Mouse (Mus musculus) erythroblast, embryonic 14.5 days (primary cell): ENCODE results near the gene Limd1. TPM values are rescaled to one million over a fixed set of nuclear protein-coding genes. Genes with fewer than 3 reads are reported as not detected.

Experiments used
- H3K27me3 ChIP-seq: 2 replicates; pipeline ENCODE4 v1.6.1; 2012; ENCODE audit warnings: inconsistent platforms; ENCODE audit not compliant: control insufficient read depth
- H3K36me3 ChIP-seq: 2 replicates; pipeline ENCODE4 v1.6.1; 2012; ENCODE audit warnings: mild to moderate bottlenecking, inconsistent platforms; ENCODE audit not compliant: control insufficient read depth
- H3K4me1 ChIP-seq: 2 replicates; pipeline ENCODE4 v1.6.1; 2012; ENCODE audit warnings: inconsistent platforms; ENCODE audit not compliant: control insufficient read depth
- H3K4me3 ChIP-seq: replicated peaks from 2 replicates; pipeline ENCODE3; 2012; ENCODE audit warnings: moderate library complexity, mild to moderate bottlenecking, inconsistent platforms
- H3K9me3 ChIP-seq: 2 replicates; pipeline ENCODE4 v1.6.1; 2012; ENCODE audit warnings: low read length, inconsistent platforms, mixed read lengths; ENCODE audit not compliant: control insufficient read depth
- GATA1 ChIP-seq: IDR thresholded peaks from 2 replicates; pipeline ENCODE4 v1.6.1; 2012; ENCODE audit warnings: low read length, inconsistent platforms, mixed read lengths
- TAL1 ChIP-seq: IDR thresholded peaks from 3 replicates; pipeline ENCODE4 v1.6.1; 2012; ENCODE audit warnings: low read length, inconsistent platforms, mixed read lengths
- polyA plus RNA-seq: library from polyadenylated mRNA; stranded (reverse); fragments of >175 nt; gene quantifications from 2 replicates; pipeline ENCODE4 v1.2.3, GENCODE M21; 2012

Gene Limd1
- polyA plus RNA-seq, 1 experiment = 1.1 TPM

- Histone ChIP-seq H3K4me3 (peak overlapping the region; percentile 85), H3K27me3 (no peaks in the 10 kb centered on the region), H3K36me3 (peaks cover 51% of the 10 kb centered on the region), H3K4me1 (peaks cover 65% of the 10 kb centered on the region), H3K9me3 (no peaks in the 10 kb centered on the region)
- TF ChIP-seq TAL1 (no peak), GATA1 (no peak; the same call in 1 of the 2 replicates)
Observed at GRCm38 (mm10) chr9:123479196-123479669, 727 bp downstream of the Limd1 start.

GRCm38 (mm10) chr9:123479876-123480252 lies 1.4 kb downstream of the Limd1 start:
- TF ChIP-seq TAL1 = no peak
- no peak for TF ChIP-seq GATA1
- no peaks in the 10 kb centered on the region for H3K27me3 ChIP-seq
- H3K9me3 ChIP-seq = no peaks in the 10 kb centered on the region
- H3K4me3 ChIP-seq = peak overlapping the region; percentile 85
- peaks cover 71% of the 10 kb centered on the region for H3K4me1 ChIP-seq
- peaks cover 57% of the 10 kb centered on the region for H3K36me3 ChIP-seq

- Histone ChIP-seq H3K4me1 (peaks cover 75% of the 10 kb centered on the region), H3K4me3 (peak overlapping the region; percentile 85), H3K36me3 (peaks cover 61% of the 10 kb centered on the region), H3K9me3 (no peaks in the 10 kb centered on the region), H3K27me3 (no peaks in the 10 kb centered on the region)
- TF ChIP-seq GATA1 (no peak), TAL1 (no peak)
Observed at GRCm38 (mm10) chr9:123480253-123480921, 1.9 kb downstream of the Limd1 start.

GRCm38 (mm10) chr9:123481136-123481535 lies 2.6 kb downstream of the Limd1 start:
- Histone ChIP-seq H3K9me3 (no peaks in the 10 kb centered on the region), H3K27me3 (no peaks in the 10 kb centered on the region), H3K4me3 (peak overlapping the region; percentile 85), H3K36me3 (peaks cover 69% of the 10 kb centered on the region), H3K4me1 (peaks cover 82% of the 10 kb centered on the region)
- TF ChIP-seq GATA1 (peak; percentile 85), TAL1 (peak; percentile 89)

- Histone ChIP-seq H3K4me1 (peaks cover 88% of the 10 kb centered on the region), H3K27me3 (no peaks in the 10 kb centered on the region), H3K9me3 (no peaks in the 10 kb centered on the region), H3K4me3 (peak overlapping the region; percentile 85), H3K36me3 (peaks cover 93% of the 10 kb centered on the region)
- TF ChIP-seq TAL1 (no peak), GATA1 (no peak)
Observed at GRCm38 (mm10) chr9:123483598-123483997, 5.1 kb downstream of the Limd1 start.

- H3K4me1 ChIP-seq = peaks cover 86% of the 10 kb centered on the region
- TF ChIP-seq TAL1 (no peak), GATA1 (no peak)
Observed at GRCm38 (mm10) chr9:123484830-123485229, 6.3 kb downstream of the Limd1 start.

GRCm38 (mm10) chr9:123485561-123485960 lies 7.1 kb downstream of the Limd1 start:
- Histone ChIP-seq H3K27me3 (no peaks in the 10 kb centered on the region), H3K9me3 (no peaks in the 10 kb centered on the region), H3K4me3 (no peak overlapping the region), H3K4me1 (peaks cover 86% of the 10 kb centered on the region), H3K36me3 (peaks cover 99% of the 10 kb centered on the region)
- no peak for TF ChIP-seq TAL1
- no peak for TF ChIP-seq GATA1

More at GRCm38 (mm10) chr9:123484830-123485229, 6.3 kb downstream of the Limd1 start:
- Histone ChIP-seq H3K9me3 (no peaks in the 10 kb centered on the region), H3K4me3 (no peak overlapping the region), H3K27me3 (no peaks in the 10 kb centered on the region), H3K36me3 (peaks cover 99% of the 10 kb centered on the region)

GRCm38 (mm10) chr9:123486635-123487034 lies 8.1 kb downstream of the Limd1 start:
- 0 out of 2 replicates have a peak, but pooled peaks have one; percentile 34 for TF ChIP-seq GATA1
- no peak for TF ChIP-seq TAL1
- no peaks in the 10 kb centered on the region for H3K9me3 ChIP-seq
- H3K36me3 ChIP-seq = peaks cover 97% of the 10 kb centered on the region
- no peaks in the 10 kb centered on the region for H3K27me3 ChIP-seq
- H3K4me1 ChIP-seq = peaks cover 84% of the 10 kb centered on the region
- no peak overlapping the region for H3K4me3 ChIP-seq

GRCm38 (mm10) chr9:123489073-123489472 lies 10.6 kb downstream of the Limd1 start:
- TF ChIP-seq GATA1 = no peak
- TF ChIP-seq TAL1 = no peak
- Histone ChIP-seq H3K9me3 (no peaks in the 10 kb centered on the region), H3K4me3 (no peak overlapping the region), H3K36me3 (peaks cover 94% of the 10 kb centered on the region), H3K27me3 (no peaks in the 10 kb centered on the region), H3K4me1 (peaks cover 80% of the 10 kb centered on the region)
